Mouse (Mus musculus) lung, postnatal 14 days (tissue): ENCODE data around the gene Arhgap44.

ENCODE experiments used
- DNase-seq: peaks from one replicate; pipeline ENCODE4 v3.0.0; 2021

The Arhgap44 gene

GRCm38 (mm10) chr11:64999685-65000084 is 163.1 kb downstream of the Arhgap44 start:
- no peak for DNase-seq

DNA sequence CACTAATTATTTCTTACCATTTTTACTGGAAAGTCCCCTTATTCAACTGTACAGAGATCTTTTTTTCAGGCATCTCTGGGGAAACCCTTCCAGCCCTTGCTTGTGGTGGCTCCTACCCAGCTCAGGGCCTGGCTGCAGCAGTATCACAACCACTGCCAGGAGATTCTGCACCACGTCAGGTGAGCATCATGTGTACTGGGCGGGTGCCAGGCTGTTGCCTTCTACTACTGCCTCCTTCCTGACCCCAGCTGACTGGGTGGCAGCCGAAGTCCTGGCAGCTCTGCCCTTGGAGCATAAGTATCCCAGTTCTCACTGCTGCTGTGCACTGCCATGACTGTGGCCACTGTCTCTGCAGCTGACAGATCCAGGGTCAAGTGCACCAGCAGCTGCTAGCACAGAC is 164.3 kb downstream of the Arhgap44 start:
- DNase-seq: no peak

DNA sequence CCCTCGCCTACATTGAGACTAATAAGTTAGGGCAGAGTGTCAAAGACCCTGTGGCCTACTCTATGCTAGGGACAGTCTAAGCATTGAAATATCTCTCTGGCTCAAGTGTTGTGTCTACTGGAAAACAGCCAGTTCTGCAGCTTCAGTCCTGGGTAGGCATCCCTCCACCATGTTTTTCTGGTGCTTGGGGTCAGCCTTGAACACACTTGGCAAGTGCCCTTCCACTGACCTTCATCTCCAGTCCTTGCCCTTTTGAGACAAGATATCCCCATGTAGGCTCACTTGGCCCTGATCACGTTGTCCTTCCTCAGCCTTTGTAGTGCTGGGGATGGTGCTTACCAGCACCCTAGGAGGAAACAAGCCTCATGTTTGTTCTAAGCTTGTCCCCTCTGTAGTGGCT is 174.2 kb downstream of the Arhgap44 start:
- no peak for DNase-seq

GRCm38 (mm10) chr11:64979489-64979845 is 183.3 kb downstream of the Arhgap44 start:
- DNase-seq: no peak

DNA sequence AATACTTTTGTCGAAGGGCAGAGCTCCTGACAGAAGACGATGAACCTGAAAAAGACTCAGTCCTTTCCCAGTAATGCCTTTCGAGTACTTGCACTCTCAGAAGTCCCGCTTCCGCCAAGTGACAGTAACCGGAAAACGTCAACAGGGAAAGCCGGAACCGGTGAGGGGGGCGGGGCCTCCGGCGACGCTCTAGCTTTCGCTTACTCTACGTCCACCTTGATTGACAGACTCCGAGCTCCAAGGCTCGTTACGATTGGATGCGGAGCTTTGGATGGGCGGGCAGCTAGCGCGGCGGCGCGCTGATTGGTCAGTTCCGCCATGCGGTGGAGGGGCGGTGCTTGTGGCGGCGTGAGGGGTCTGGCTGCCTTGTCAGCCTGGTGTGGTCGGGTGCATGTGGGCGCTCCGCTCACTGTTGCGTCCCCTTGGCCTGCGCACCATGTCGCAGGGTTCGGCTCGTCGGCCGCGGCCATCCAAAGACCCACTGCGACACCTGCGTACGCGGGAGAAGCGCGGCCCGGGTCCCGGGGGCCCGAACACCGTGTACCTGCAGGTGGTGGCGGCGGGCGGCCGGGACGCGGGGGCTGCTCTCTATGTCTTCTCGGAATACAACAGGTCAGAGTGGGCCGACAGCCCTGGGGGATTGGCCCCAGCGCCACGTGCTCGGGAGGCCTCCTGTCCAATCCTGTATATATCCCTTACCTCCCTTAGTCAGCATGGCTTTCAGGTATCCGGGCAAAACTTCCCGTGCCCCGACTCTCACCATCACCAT is 183.9 kb downstream of the Arhgap44 start, which contains the start of gene Elac2:
Gene Elac2, plus strand, starts transcription at position 319 of the 769 bp plus-strand sequence.
- DNase-seq: peak; percentile 95

DNA sequence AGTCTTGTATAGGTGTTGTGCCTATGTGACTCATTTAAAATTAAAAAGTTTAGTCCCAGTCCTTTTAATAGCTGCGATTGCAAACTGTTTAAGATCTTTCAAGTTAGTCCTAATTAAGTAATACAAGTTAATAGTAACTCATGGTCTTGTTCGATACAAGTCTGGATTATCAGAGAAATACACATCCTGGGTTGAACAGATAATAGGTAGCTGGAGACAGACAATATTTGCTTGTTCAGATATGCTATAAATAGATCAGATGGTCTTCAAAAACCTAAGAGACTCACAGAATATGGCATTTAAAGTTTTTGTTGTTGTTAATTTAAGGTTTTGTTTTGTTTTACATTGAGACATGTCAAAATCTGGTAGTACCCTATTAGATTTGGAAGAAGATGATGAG is 190.3 kb downstream of the Arhgap44 start:
- no peak for DNase-seq

GRCm38 (mm10) chr11:64971471-64971988 is 191.2 kb downstream of the Arhgap44 start:
- no peak for DNase-seq

- no peak for DNase-seq
Observed at GRCm38 (mm10) chr11:64968939-64969342, 193.8 kb downstream of the Arhgap44 start.

DNA sequence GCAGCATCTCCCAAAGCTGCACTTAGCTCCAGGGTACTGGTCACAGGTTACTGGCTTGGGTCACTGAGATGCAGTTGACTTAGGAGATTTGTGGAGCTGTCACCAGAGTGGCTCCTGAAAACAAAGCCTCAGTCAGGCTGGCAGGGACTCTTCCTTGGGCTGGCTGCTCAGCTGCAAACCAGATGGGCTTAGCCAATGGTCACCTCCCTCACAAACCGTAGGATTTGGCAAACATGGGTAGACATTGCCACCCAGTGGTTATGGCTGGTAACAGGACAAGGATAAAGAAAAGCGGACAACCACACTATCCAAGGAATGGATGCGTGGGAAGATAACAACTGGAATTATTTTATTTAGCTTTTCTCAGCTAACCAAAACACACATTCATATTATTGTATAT is 194.3 kb downstream of the Arhgap44 start:
- DNase-seq: peak; percentile 71

GRCm38 (mm10) chr11:64962629-64963028 is 200.1 kb downstream of the Arhgap44 start:
- DNase-seq: no peak

- DNase-seq: no peak
Observed at GRCm38 (mm10) chr11:64956962-64957729, 205.6 kb downstream of the Arhgap44 start.
